Mouse (Mus musculus) ES-E14 (cell line): Measurements from ENCODE around the gene Sbno2. TPM values are rescaled to one million over a fixed set of nuclear protein-coding genes. Genes with fewer than 3 reads are reported as not detected.
A peak's percentile ranks its signal among the peaks of the same experiment; 100 is the strongest.

Experiments used
- DNase-seq: peaks from one replicate; pipeline ENCODE4 v3.0.0-alpha.2; 2013; ENCODE audit warnings: low read depth, low spot score
- H3K27ac ChIP-seq: 2 replicates; pipeline ENCODE4 v1.5.1; 2012; ENCODE audit warnings: low read depth, mild to moderate bottlenecking, low read length, moderate library complexity, mixed read lengths; ENCODE audit not compliant: poor library complexity, insufficient read depth, severe bottlenecking
- H3K36me3 ChIP-seq: 2 replicates; pipeline ENCODE4 v1.6.1; 2012; ENCODE audit warnings: mild to moderate bottlenecking, low read length, moderate library complexity, mixed read lengths; ENCODE audit not compliant: control insufficient read depth, poor library complexity, insufficient read depth, severe bottlenecking
- H3K4me1 ChIP-seq, 2 experiments: fragments of 150-350 bp in 1 of 2; sonication (generic) in 1 of 2; 2 replicates each; pipeline ENCODE4 v1.6.1; 2012; ENCODE audit warnings: low read length in 2 of 2, mild to moderate bottlenecking in 1 of 2, mixed read lengths in 1 of 2; ENCODE audit not compliant: control insufficient read depth in 2 of 2, insufficient read depth in 2 of 2, poor library complexity in 1 of 2
- H3K4me3 ChIP-seq, 2 experiments: fragments of 150-350 bp in 1 of 2; sonication (generic) in 1 of 2; 2 replicates each; pipeline ENCODE4 v1.5.1; 2012; ENCODE audit warnings: low read length in 2 of 2, low read depth in 1 of 2, mild to moderate bottlenecking in 1 of 2, mixed read lengths in 1 of 2; ENCODE audit not compliant: insufficient read depth in 1 of 2, poor library complexity in 1 of 2, severe bottlenecking in 1 of 2
- H3K9ac ChIP-seq: 2 replicates; pipeline ENCODE4 v1.6.1; 2012; ENCODE audit warnings: low read depth, mild to moderate bottlenecking, low read length, mixed read lengths; ENCODE audit not compliant: poor library complexity, insufficient read depth, severe bottlenecking
- H3K9me3 ChIP-seq: fragments of 150-350 bp; sonication (generic); 2 replicates; pipeline ENCODE4 v1.6.1; 2012; ENCODE audit warnings: low read depth, mild to moderate bottlenecking, low read length; ENCODE audit not compliant: control insufficient read depth, insufficient read depth
- CHD2 ChIP-seq: IDR thresholded peaks from 2 replicates; pipeline ENCODE4 v1.6.1; 2014; ENCODE audit warnings: mild to moderate bottlenecking, low read depth, low read length, inconsistent platforms
- HCFC1 ChIP-seq: IDR thresholded peaks from 2 replicates; pipeline ENCODE4 v1.6.1; 2012; ENCODE audit warnings: low read length, inconsistent platforms, borderline replicate concordance; ENCODE audit not compliant: insufficient read depth
- MAFK ChIP-seq: IDR thresholded peaks from 2 replicates; pipeline ENCODE4 v1.6.1; 2014; ENCODE audit warnings: mild to moderate bottlenecking, low read depth, low read length, inconsistent platforms; ENCODE audit not compliant: insufficient read depth
- ZC3H11A ChIP-seq: IDR thresholded peaks from 2 replicates; pipeline ENCODE4 v1.6.1; 2012; ENCODE audit warnings: low read depth, mild to moderate bottlenecking, inconsistent platforms, low read length, borderline replicate concordance
- ZNF384 ChIP-seq: IDR thresholded peaks from 2 replicates; pipeline ENCODE4 v1.6.1; 2012; ENCODE audit warnings: low read depth, low read length, inconsistent platforms
- in situ Hi-C, 2 experiments: fragments of 600-800 bp; cut with MboI; formaldehyde crosslinking; loops; one replicate each; pipeline ENCODE4 v1.15.1; 2025; ENCODE audit warnings: low sequenced_read_pairs in 2 of 2, inconsistent platforms in 1 of 2; ENCODE audit not compliant: unreplicated experiment in 2 of 2
- total RNA-seq: library from RNA; depleted of rRNA; stranded (reverse); fragments of 300-350 nt; gene quantifications from 2 replicates; pipeline ENCODE4 v1.2.3, GENCODE M21; 2012

Gene Sbno2
- total RNA-seq, 1 experiment: 36.6 TPM

DNA sequence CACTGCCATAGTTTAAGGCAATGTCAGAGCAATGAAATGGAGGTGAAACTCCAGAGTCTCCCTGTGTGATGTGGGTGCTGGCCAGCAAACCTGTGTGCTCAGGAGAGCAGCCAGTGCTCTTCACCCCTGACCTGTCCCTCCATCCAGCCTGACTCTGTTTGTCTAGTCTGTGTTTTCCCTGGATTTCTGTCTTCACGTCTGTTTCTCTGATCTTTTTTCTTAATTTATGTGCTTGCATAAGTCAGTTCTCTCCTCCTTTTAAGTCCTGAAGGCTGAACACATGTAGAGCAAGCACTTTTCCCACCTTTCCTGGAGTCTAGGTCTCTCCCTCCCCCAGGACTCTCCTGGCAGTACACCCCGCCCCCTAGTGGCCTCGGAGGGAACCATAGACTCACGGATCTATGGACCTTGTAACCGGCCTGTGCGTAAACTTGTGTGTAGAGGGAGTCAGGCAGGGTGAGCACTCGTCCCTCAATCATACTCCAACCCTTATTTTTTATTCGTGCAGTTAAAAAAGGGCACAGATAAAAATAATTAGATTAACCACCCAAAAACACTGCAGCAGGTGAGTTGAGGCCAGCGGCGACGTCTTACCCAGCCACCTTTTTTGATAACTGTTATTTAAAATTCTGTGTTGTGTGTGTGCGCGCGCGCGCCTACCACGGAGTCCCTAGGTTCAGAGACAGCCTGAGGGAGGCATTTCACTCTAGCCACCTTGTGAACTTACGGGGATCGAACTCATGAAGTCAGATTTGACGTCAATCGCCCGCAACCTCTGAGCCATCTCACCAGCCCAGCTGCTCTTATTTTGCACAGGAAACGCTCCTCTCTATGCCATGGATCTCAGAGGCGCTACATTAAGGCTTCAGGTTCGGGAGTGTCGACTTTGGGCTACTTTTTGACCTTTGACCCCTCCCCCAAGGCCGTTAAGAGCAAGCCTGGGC lies 9.2 kb upstream of the Sbno2 start:
- Histone ChIP-seq H3K4me3 (peak overlapping the region; percentile 82 to 90), H3K9ac (peak overlapping the region; percentile 86), H3K36me3 (peaks cover 18% of the 10 kb centered on the region), H3K27ac (peak overlapping the region; percentile 5; the same call in 1 of the 2 replicates), H3K9me3 (no peaks in the 10 kb centered on the region), H3K4me1 (peaks cover 2 to 12% of the 10 kb centered on the region in 2 experiments; a peak in 1 of 4 replicates)
- peak; percentile 93 for DNase-seq
- TF ChIP-seq HCFC1: peak; percentile 61; the same call in 1 of the 2 replicates
- TF ChIP-seq ZC3H11A: no peak; the same call in 1 of the 2 replicates
- in situ Hi-C loops: loop anchor here in 1 of 2 experiments (25.0 kb wide), 1 partner anchor 127 kb away; the partner anchor contains the start of genes Abca7, Cnn2 and Tmem259

DNA sequence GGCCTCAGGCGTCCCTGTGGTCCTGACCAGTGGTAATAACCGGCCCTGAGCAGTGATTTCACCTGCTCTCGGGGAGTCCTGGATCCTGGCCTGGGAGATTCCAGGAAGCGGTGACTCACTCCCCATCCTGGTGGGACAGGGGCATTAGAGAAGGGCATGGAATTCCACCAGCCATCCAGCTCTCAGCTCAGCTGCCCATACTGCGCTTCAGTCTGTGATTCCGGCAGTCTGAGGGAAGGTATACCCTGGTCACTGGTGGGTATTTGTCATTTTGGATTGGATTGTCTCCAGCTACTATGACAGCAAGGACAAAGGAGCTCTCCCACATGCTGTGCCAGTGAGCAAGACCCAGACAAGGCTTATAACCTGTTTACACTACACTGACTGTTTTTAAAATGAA lies 2.3 kb upstream of the Sbno2 start:
- Histone ChIP-seq H3K27ac (no peak overlapping the region), H3K9ac (no peak overlapping the region), H3K4me3 (no peak overlapping the region), H3K4me1 (peaks cover 0 to 12% of the 10 kb centered on the region in 2 experiments; a peak in 2 of 4 replicates), H3K36me3 (no peaks in the 10 kb centered on the region), H3K9me3 (no peaks in the 10 kb centered on the region)
- TF ChIP-seq HCFC1: no peak
- no peak for TF ChIP-seq MAFK
- no peak for TF ChIP-seq ZC3H11A
- no peak for TF ChIP-seq CHD2
- TF ChIP-seq ZNF384: no peak
- no peak for DNase-seq
- in situ Hi-C loops: loop anchor here in 1 of 2 experiments (25.0 kb wide), 1 partner anchor 120 kb away; the partner anchor contains the start of genes Abca7, Cnn2 and Tmem259

DNA sequence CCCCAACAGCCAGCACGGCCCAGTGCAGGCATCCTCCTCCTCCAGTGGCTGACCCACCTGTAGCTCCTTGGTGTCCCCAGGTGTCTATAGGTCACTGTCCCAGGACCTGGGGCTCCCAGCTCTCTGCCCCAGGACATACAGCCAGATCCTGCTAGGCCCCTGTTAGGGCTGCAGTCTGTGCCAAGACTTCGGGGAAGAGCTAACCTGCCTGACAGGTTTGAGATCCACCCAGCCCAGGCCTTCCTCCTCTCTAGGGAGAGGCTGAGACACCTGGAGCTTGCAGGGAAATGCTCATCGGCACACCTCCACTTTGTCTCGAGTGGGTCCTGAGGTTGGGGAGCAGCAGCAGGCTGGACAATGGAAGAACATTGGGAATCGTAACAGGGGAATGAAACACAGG lies 555 bp upstream of the Sbno2 start:
- Histone ChIP-seq H3K9ac (0 out of 2 replicates have a peak overlapping the region, but pooled peaks have one; percentile 30), H3K9me3 (no peaks in the 10 kb centered on the region), H3K36me3 (no peaks in the 10 kb centered on the region), H3K4me3 (no peak overlapping the region), H3K4me1 (peaks cover 0 to 20% of the 10 kb centered on the region in 2 experiments; a peak in 2 of 4 replicates), H3K27ac (no peak overlapping the region)
- DNase-seq: no peak
- in situ Hi-C loops: loop anchor here in 1 of 2 experiments (25.0 kb wide), 1 partner anchor 119 kb away; the partner anchor contains the start of genes Abca7, Cnn2 and Tmem259
- no peak for TF ChIP-seq ZNF384
- TF ChIP-seq CHD2: no peak
- no peak for TF ChIP-seq MAFK
- no peak for TF ChIP-seq ZC3H11A
- no peak for TF ChIP-seq HCFC1

DNA sequence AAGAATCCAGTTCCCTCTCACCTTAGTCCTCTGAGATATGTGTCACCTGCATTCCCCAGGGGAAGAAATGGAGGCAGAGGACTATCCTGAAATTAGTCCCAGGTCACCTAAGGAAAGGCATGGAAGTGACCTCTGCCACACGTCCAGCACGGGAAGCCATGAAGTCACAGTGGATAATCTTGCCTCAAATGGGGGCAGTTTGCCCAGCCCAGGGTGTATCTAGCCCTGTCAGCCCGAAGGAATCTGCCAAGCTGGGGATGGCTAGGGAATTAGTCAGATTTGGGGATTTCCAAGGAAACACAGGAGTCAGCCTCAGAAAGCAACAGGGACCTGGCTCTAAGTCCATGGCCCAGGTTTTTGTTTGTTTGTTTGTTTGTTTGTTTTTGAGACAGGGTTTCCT lies 1.2 kb downstream of the Sbno2 start:
- Histone ChIP-seq H3K36me3 (no peaks in the 10 kb centered on the region), H3K9ac (no peak overlapping the region), H3K4me1 (peaks cover 0 to 21% of the 10 kb centered on the region in 2 experiments; a peak in 2 of 4 replicates), H3K9me3 (no peaks in the 10 kb centered on the region), H3K27ac (no peak overlapping the region), H3K4me3 (no peak overlapping the region)
- in situ Hi-C loops: loop anchor here in 1 of 2 experiments (25.0 kb wide), 1 partner anchor 117 kb away; the partner anchor contains the start of genes Abca7, Cnn2 and Tmem259
- DNase-seq: no peak
- TF ChIP-seq ZC3H11A: no peak
- TF ChIP-seq MAFK: no peak
- no peak for TF ChIP-seq ZNF384
- no peak for TF ChIP-seq HCFC1
- TF ChIP-seq CHD2: no peak
